8 mouse cellular contexts compared by ENCODE assay signal in the genomic region with DNA sequence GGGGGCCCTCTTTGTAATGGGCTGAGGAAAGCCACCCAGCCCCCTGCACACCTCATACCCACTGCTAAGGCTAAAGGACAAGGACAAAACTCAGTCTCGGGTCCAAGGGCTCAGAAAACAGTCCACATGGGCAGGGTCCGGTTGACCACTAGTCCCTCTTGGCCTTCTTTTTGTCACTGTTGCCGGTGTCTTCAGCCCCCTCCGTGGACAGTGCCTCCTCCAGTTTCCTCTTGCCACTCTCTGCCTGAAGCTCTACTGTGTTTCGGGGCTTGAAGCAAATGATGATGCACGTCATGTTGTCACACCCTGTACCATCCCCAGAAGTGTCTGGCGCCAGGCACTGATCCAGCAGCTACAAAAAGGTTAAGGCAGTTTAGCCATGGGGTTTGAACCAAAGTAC. TPM values are rescaled to one million over a fixed set of nuclear protein-coding genes. Genes with fewer than 3 reads are reported as not detected.
DNase-seq lines count a peak whose midpoint lies in the region; ATAC-seq lines count a peak whose summit lies in the region.

No protein-coding gene starts in this region.

- peaks cover 82% of the 10 kb centered on the region for H3K36me3 ChIP-seq in heart, embryonic 14.5 days (ENCODE audit: control insufficient read depth, insufficient read depth, low read length)
- peaks cover 82% of the 10 kb centered on the region for H3K36me3 ChIP-seq in hindbrain, embryonic 13.5 days
- peaks cover 78% of the 10 kb centered on the region for H3K36me3 ChIP-seq in midbrain, embryonic 13.5 days

- H3K4me2 ChIP-seq in heart, embryonic 14.5 days (ENCODE audit: low read length), result peak overlapping the region; percentile 77
- H3K4me2 ChIP-seq in hindbrain, embryonic 13.5 days, result peak overlapping the region; percentile 68
- H3K4me2 ChIP-seq in midbrain, embryonic 13.5 days (replicated peaks), result peak overlapping the region; percentile 92

- H3K9me3 ChIP-seq in heart, embryonic 14.5 days (ENCODE audit: control insufficient read depth, low read length), result peaks cover 6% of the 10 kb centered on the region
- H3K9me3 ChIP-seq in hindbrain, embryonic 13.5 days, result peaks cover 5% of the 10 kb centered on the region
- H3K9me3 ChIP-seq in midbrain, embryonic 13.5 days, result peaks cover 5% of the 10 kb centered on the region

- WGBS in heart, embryonic 14.5 days, result 89% methylated on average over 7 of the region's 7 CpGs
- 86% methylated on average over 7 of the region's 7 CpGs for WGBS in hindbrain, embryonic 13.5 days
- 82% methylated on average over 7 of the region's 7 CpGs for WGBS in midbrain, embryonic 13.5 days

- H3K9ac ChIP-seq in heart, embryonic 14.5 days (ENCODE audit: low read length), result no peak overlapping the region; the same call in 1 of the 2 replicates
- H3K9ac ChIP-seq in hindbrain, embryonic 13.5 days, result peak overlapping the region; percentile 57; the same call in 1 of the 2 replicates
- peak overlapping the region; percentile 44; the same call in 1 of the 2 replicates for H3K9ac ChIP-seq in midbrain, embryonic 13.5 days (replicated peaks)

- ATAC-seq in heart, embryonic 14.5 days (ENCODE audit: insufficient number of reproducible peaks, insufficient read depth, low FRiP score, low read depth), result no peak
- no peak for ATAC-seq in hindbrain, embryonic 13.5 days (ENCODE audit: low FRiP score)
- no peak for ATAC-seq in midbrain, embryonic 13.5 days
- no peak for ATAC-seq in cerebellum, adult (ENCODE audit: insufficient number of reproducible peaks, low FRiP score, low TSS enrichment)

- peaks cover 5 to 15% of the 10 kb centered on the region in 2 experiments; a peak in 2 of 4 replicates for H3K4me1 ChIP-seq in heart, embryonic 14.5 days (ENCODE audit: control insufficient read depth in 2 of 2, insufficient read depth in 2 of 2, low read length in 2 of 2)
- no peaks in the 10 kb centered on the region; the same call in 1 of the 2 replicates for H3K4me1 ChIP-seq in brown adipose tissue, adult 24 weeks (ENCODE audit: control insufficient read depth, insufficient read depth, insufficient read length, low read length)
- H3K4me1 ChIP-seq in hindbrain, embryonic 13.5 days (replicated peaks), result peaks cover 27% of the 10 kb centered on the region
- peaks cover 24% of the 10 kb centered on the region for H3K4me1 ChIP-seq in midbrain, embryonic 13.5 days (replicated peaks)

- no peak for DNase-seq in heart, adult 8-10 months (ENCODE audit: low spot score)
- DNase-seq in MN1 (ENCODE audit: low spot score), result no peak
- DNase-seq in frontal cortex, postnatal 25 days (ENCODE audit: low spot score in 2 of 2), result no peak

- H3K27ac ChIP-seq in heart, embryonic 14.5 days (replicated peaks in 1 of 2; ENCODE audit: control insufficient read depth in 1 of 2, insufficient read depth in 1 of 2, low read depth in 2 of 2, low read length in 2 of 2), result peak overlapping the region in 1 of 2 experiments; percentile 86; a peak in 1 of 4 replicates
- no peak overlapping the region for H3K27ac ChIP-seq in brown adipose tissue, adult 24 weeks (replicated peaks; ENCODE audit: low read depth, low read length)
- H3K27ac ChIP-seq in hindbrain, embryonic 13.5 days, result peak overlapping the region; percentile 89
- peak overlapping the region; percentile 79 for H3K27ac ChIP-seq in midbrain, embryonic 13.5 days

- peak overlapping the region; percentile 60 to 86; a peak in 2 of 4 replicates for H3K4me3 ChIP-seq in heart, embryonic 14.5 days (ENCODE audit: control insufficient read depth in 1 of 2, insufficient read depth in 1 of 2, low read depth in 1 of 2, low read length in 2 of 2)
- peak overlapping the region; percentile 69 for H3K4me3 ChIP-seq in brown adipose tissue, adult 24 weeks (ENCODE audit: insufficient read depth, low read depth, low read length)
- H3K4me3 ChIP-seq in hindbrain, embryonic 13.5 days, result peak overlapping the region; percentile 62
- peak overlapping the region; percentile 73 for H3K4me3 ChIP-seq in midbrain, embryonic 13.5 days (replicated peaks)

- no peaks in the 10 kb centered on the region for H3K27me3 ChIP-seq in heart, embryonic 14.5 days (ENCODE audit: control insufficient read depth, insufficient read depth, low read length)
- no peaks in the 10 kb centered on the region for H3K27me3 ChIP-seq in hindbrain, embryonic 13.5 days
- H3K27me3 ChIP-seq in midbrain, embryonic 13.5 days, result no peaks in the 10 kb centered on the region

RNA-seq across cellular contexts. Expression of gene Zfp513, which starts 0.8 kb away (rescaled TPM):
- polyA plus RNA-seq in heart, embryonic 14.5 days (2014; fragmentation: Nextera tagmentation; extraction: Ambion mirVana), result 3.3 and 4.3 TPM in 2 replicates
- total RNA-seq in heart, adult 8-10 months (2022), result 10 to 100 TPM in 1 of 4 experiments, 1 to 10 TPM in 3; 7.1 to 11.2 (median 8.1) TPM
- 10.0 and 12.1 TPM in 2 replicates for polyA plus RNA-seq in brown adipose tissue, adult 24 weeks (2012; ENCODE audit: insufficient read depth, insufficient read length, missing spikeins)
- 13.8 and 15.7 TPM in 2 replicates for polyA plus RNA-seq in hindbrain, embryonic 13.5 days (2015; fragmentation: Nextera tagmentation; extraction: Ambion mirVana)
- polyA plus RNA-seq in midbrain, embryonic 13.5 days (2015; fragmentation: Nextera tagmentation; extraction: Ambion mirVana), result 12.5 and 20.5 TPM in 2 replicates

RNA-seq across cellular contexts. Expression of gene Eif2b4, which starts 9.7 kb away (rescaled TPM):
- 50.7 and 52.5 TPM in 2 replicates for polyA plus RNA-seq in heart, embryonic 14.5 days (2014; fragmentation: Nextera tagmentation; extraction: Ambion mirVana)
- 10 to 100 TPM; 40.2 to 53.8 (median 44.7) TPM for total RNA-seq in heart, adult 8-10 months (2022)
- 33.3 and 43.4 TPM in 2 replicates for polyA plus RNA-seq in brown adipose tissue, adult 24 weeks (2012; ENCODE audit: insufficient read depth, insufficient read length, missing spikeins)
- polyA plus RNA-seq in hindbrain, embryonic 13.5 days (2015; fragmentation: Nextera tagmentation; extraction: Ambion mirVana), result 77.0 and 77.9 TPM in 2 replicates
- polyA plus RNA-seq in midbrain, embryonic 13.5 days (2015; fragmentation: Nextera tagmentation; extraction: Ambion mirVana), result 71.5 and 74.6 TPM in 2 replicates

RNA-seq across cellular contexts. Expression of gene Snx17, which starts 9.9 kb away (rescaled TPM):
- polyA plus RNA-seq in heart, embryonic 14.5 days (2014; fragmentation: Nextera tagmentation; extraction: Ambion mirVana), result 118 and 120 TPM in 2 replicates
- total RNA-seq in heart, adult 8-10 months (2022), result 10 to 100 TPM; 62.1 to 65.5 (median 62.7) TPM
- polyA plus RNA-seq in brown adipose tissue, adult 24 weeks (2012; ENCODE audit: insufficient read depth, insufficient read length, missing spikeins), result 56.4 and 64.8 TPM in 2 replicates
- polyA plus RNA-seq in hindbrain, embryonic 13.5 days (2015; fragmentation: Nextera tagmentation; extraction: Ambion mirVana), result 126 TPM in 2 replicates
- 135 and 140 TPM in 2 replicates for polyA plus RNA-seq in midbrain, embryonic 13.5 days (2015; fragmentation: Nextera tagmentation; extraction: Ambion mirVana)

RNA-seq across cellular contexts. Expression of gene Ppm1g, which starts 17.6 kb away (rescaled TPM):
- polyA plus RNA-seq in heart, embryonic 14.5 days (2014; fragmentation: Nextera tagmentation; extraction: Ambion mirVana), result 85.4 and 91.1 TPM in 2 replicates
- total RNA-seq in heart, adult 8-10 months (2022), result 10 to 100 TPM; 45.3 to 71.9 (median 57.3) TPM
- polyA plus RNA-seq in brown adipose tissue, adult 24 weeks (2012; ENCODE audit: insufficient read depth, insufficient read length, missing spikeins), result 39.8 and 46.0 TPM in 2 replicates
- polyA plus RNA-seq in hindbrain, embryonic 13.5 days (2015; fragmentation: Nextera tagmentation; extraction: Ambion mirVana), result 168 and 173 TPM in 2 replicates
- 174 and 175 TPM in 2 replicates for polyA plus RNA-seq in midbrain, embryonic 13.5 days (2015; fragmentation: Nextera tagmentation; extraction: Ambion mirVana)

RNA-seq across cellular contexts. Expression of gene Gtf3c2, which starts 23.0 kb away (rescaled TPM):
- polyA plus RNA-seq in heart, embryonic 14.5 days (2014; fragmentation: Nextera tagmentation; extraction: Ambion mirVana), result 39.9 and 42.6 TPM in 2 replicates
- 10 to 100 TPM; 23.6 to 33.3 (median 26.4) TPM for total RNA-seq in heart, adult 8-10 months (2022)
- 18.3 and 18.4 TPM in 2 replicates for polyA plus RNA-seq in brown adipose tissue, adult 24 weeks (2012; ENCODE audit: insufficient read depth, insufficient read length, missing spikeins)
- 67.5 and 72.2 TPM in 2 replicates for polyA plus RNA-seq in hindbrain, embryonic 13.5 days (2015; fragmentation: Nextera tagmentation; extraction: Ambion mirVana)
- 78.1 and 80.2 TPM in 2 replicates for polyA plus RNA-seq in midbrain, embryonic 13.5 days (2015; fragmentation: Nextera tagmentation; extraction: Ambion mirVana)
